In genomic region chr5:121204132-121205089, GRCm38 (mm10) we compare ENCODE assay signal across 8 mouse cellular contexts. TPM values are rescaled to one million over a fixed set of nuclear protein-coding genes. Genes with fewer than 3 reads are reported as not detected.
DNase-seq lines count a peak whose midpoint lies in the region; ATAC-seq and TF ChIP-seq lines count a peak whose summit lies in the region.

TSS of gene Rpl6 (plus strand) at chr5:121204481.

- peak; percentile 95 for ATAC-seq in forebrain, embryonic 14.5 days
- ATAC-seq in liver, postnatal 0 days = peak; percentile 93
- ATAC-seq in neural tube, embryonic 14.5 days (ENCODE audit: low read depth) = peak; percentile 92

- peak within 1 kb of the TSS; percentile 78 for H3K4me2 ChIP-seq in forebrain, embryonic 14.5 days (ENCODE audit: low read length)
- H3K4me2 ChIP-seq in liver, postnatal 0 days (ENCODE audit: low read depth, low read length) = peak within 1 kb of the TSS; percentile 82
- peak within 1 kb of the TSS; percentile 72 for H3K4me2 ChIP-seq in neural tube, embryonic 14.5 days (ENCODE audit: low read depth, low read length)

- DNase-seq in ES-CJ7 (ENCODE audit: low read depth, low spot score) = peak; percentile 92
- DNase-seq in cerebellum, adult 11 months = peak; percentile 70
- peak; percentile 96 for DNase-seq in forebrain, embryonic 14.5 days (ENCODE audit: low spot score)
- peak; percentile 87 to 89 for DNase-seq in heart, postnatal 10 days
- peak; percentile 82 to 88 for DNase-seq in kidney, postnatal 4 days
- DNase-seq in liver, postnatal 0 days = peak; percentile 81

- TF ChIP-seq EP300 in liver, postnatal 0 days (IDR thresholded peaks at IDR 0.05; ENCODE audit: low read depth) = peak; percentile 62

- WGBS in forebrain, embryonic 14.5 days = 2% methylated on average over 52 of the region's 52 CpGs
- WGBS in liver, postnatal 0 days (ENCODE audit: insufficient replicate concordance) = 1% methylated on average over 52 of the region's 52 CpGs
- 2% methylated on average over 52 of the region's 52 CpGs for WGBS in neural tube, embryonic 14.5 days

- H3K36me3 ChIP-seq in forebrain, embryonic 14.5 days (ENCODE audit: control insufficient read depth, insufficient read depth, low read length) = peaks cover 40% of the 10 kb centered on the region
- H3K36me3 ChIP-seq in liver, postnatal 0 days (replicated peaks; ENCODE audit: insufficient read depth, low read length) = peaks cover 36% of the 10 kb centered on the region
- peaks cover 25% of the 10 kb centered on the region for H3K36me3 ChIP-seq in neural tube, embryonic 14.5 days (ENCODE audit: control insufficient read depth, insufficient read depth, low read length)
- H3K36me3 ChIP-seq in testis, adult 2 months (ENCODE audit: control insufficient read depth, insufficient read depth, low read length) = no peaks in the 10 kb centered on the region; the same call in none of the 2 replicates

- H3K27me3 ChIP-seq in forebrain, embryonic 14.5 days (replicated peaks; ENCODE audit: control insufficient read depth, insufficient read depth, low read length) = no peaks in the 10 kb centered on the region
- H3K27me3 ChIP-seq in liver, postnatal 0 days (ENCODE audit: insufficient read depth, low read length) = no peaks in the 10 kb centered on the region
- 0 out of 2 replicates have a peak, but pooled peaks cover 3% of the 10 kb centered on the region for H3K27me3 ChIP-seq in neural tube, embryonic 14.5 days (ENCODE audit: control insufficient read depth, insufficient read depth, low read length)
- H3K27me3 ChIP-seq in testis, adult 2 months (ENCODE audit: control insufficient read depth, insufficient read depth, low read length) = no peaks in the 10 kb centered on the region

- peak within 1 kb of the TSS; percentile 94 for H3K4me3 ChIP-seq in forebrain, embryonic 14.5 days (ENCODE audit: low read depth, low read length)
- peak within 1 kb of the TSS; percentile 96 for H3K4me3 ChIP-seq in liver, postnatal 0 days (ENCODE audit: low read depth, low read length)
- peak within 1 kb of the TSS; percentile 89 for H3K4me3 ChIP-seq in neural tube, embryonic 14.5 days (ENCODE audit: low read depth, low read length)
- peak within 1 kb of the TSS; percentile 93 for H3K4me3 ChIP-seq in testis, adult 2 months (ENCODE audit: control insufficient read depth, low read depth, low read length)

- peak within 1 kb of the TSS; percentile 87 for H3K27ac ChIP-seq in forebrain, embryonic 14.5 days (ENCODE audit: low read depth, low read length)
- H3K27ac ChIP-seq in liver, postnatal 0 days (ENCODE audit: low read depth) = peak within 1 kb of the TSS; percentile 84
- H3K27ac ChIP-seq in neural tube, embryonic 14.5 days (ENCODE audit: low read depth, low read length) = peak within 1 kb of the TSS; percentile 83
- H3K27ac ChIP-seq in testis, adult 2 months (ENCODE audit: control insufficient read depth, insufficient read depth, low read depth, low read length) = peak within 1 kb of the TSS; percentile 84

- no peak for TF ChIP-seq CTCF in liver, postnatal 0 days (IDR thresholded peaks at IDR 0.05; ENCODE audit: low read depth)
- no peak for TF ChIP-seq CTCF in testis, adult 2 months (IDR thresholded peaks at IDR 0.05; ENCODE audit: control insufficient read depth, insufficient read depth, insufficient replicate concordance, low read depth, low read length)

- no peaks in the 10 kb centered on the region for H3K9me3 ChIP-seq in forebrain, embryonic 14.5 days (replicated peaks; ENCODE audit: control insufficient read depth, low read length)
- H3K9me3 ChIP-seq in liver, postnatal 0 days (ENCODE audit: low read length) = no peaks in the 10 kb centered on the region
- no peaks in the 10 kb centered on the region for H3K9me3 ChIP-seq in neural tube, embryonic 14.5 days (ENCODE audit: control insufficient read depth, low read length)

- H3K9ac ChIP-seq in forebrain, embryonic 14.5 days (ENCODE audit: low read length) = peak within 1 kb of the TSS; percentile 98
- peak within 1 kb of the TSS; percentile 99 for H3K9ac ChIP-seq in liver, postnatal 0 days (replicated peaks)
- H3K9ac ChIP-seq in neural tube, embryonic 14.5 days (replicated peaks; ENCODE audit: low read depth, low read length) = peak within 1 kb of the TSS; percentile 95

- intact Hi-C loops in heart, postnatal 10 days (cut with DNase I) = no loop called here

- peaks cover 8% of the 10 kb centered on the region for H3K4me1 ChIP-seq in forebrain, embryonic 14.5 days (ENCODE audit: control insufficient read depth, insufficient read depth, low read length)
- H3K4me1 ChIP-seq in liver, postnatal 0 days (ENCODE audit: insufficient read depth) = peaks cover 21% of the 10 kb centered on the region
- H3K4me1 ChIP-seq in neural tube, embryonic 14.5 days (ENCODE audit: control insufficient read depth, insufficient read depth, low read length) = peaks cover 8% of the 10 kb centered on the region; the same call in 1 of the 2 replicates
- peaks cover 5% of the 10 kb centered on the region; the same call in 1 of the 2 replicates for H3K4me1 ChIP-seq in testis, adult 2 months (ENCODE audit: control insufficient read depth, insufficient read depth, low read length)

- peak; percentile 83; the same call in 1 of the 2 replicates for TF ChIP-seq POLR2A in testis, adult 2 months (IDR thresholded peaks at IDR 0.05; ENCODE audit: control insufficient read depth, low read depth, low read length)

RNA-seq across cellular contexts. Expression of gene Rpl6, which starts in this region (rescaled TPM):
- 455 and 505 TPM in 2 replicates for polyA plus RNA-seq in forebrain, embryonic 14.5 days (2014; fragmentation: Nextera tagmentation; extraction: Ambion mirVana)
- 100 to 1,000 TPM; 729 to 779 TPM for total RNA-seq in heart, postnatal 10 days (2021)
- polyA plus RNA-seq in liver, postnatal 0 days (2015; fragmentation: Nextera tagmentation; extraction: Ambion mirVana) = 315 and 325 TPM in 2 replicates
- polyA plus RNA-seq in neural tube, embryonic 14.5 days (2014; fragmentation: Nextera tagmentation; extraction: Ambion mirVana) = 368 and 383 TPM in 2 replicates
- 84.3 and 103 TPM in 2 replicates for polyA plus RNA-seq in testis, adult 2 months (2012; rRNA removed)

Comparison
In these comparisons a context has a peak if more than half of its experiments do, and no peak if none do; other contexts are left out.
1. Peak in every context shown above with its lines: DNase-seq, ATAC-seq, H3K4me3 ChIP-seq and H3K27ac ChIP-seq.